Mouse (Mus musculus) embryonic fibroblast, embryonic 13.5 days (primary cell): ENCODE measurements at regions not wholly inside any gene's neighbourhood (a gene's known extent, or its start where the extent isn't known, plus 50 kb on each side); places are given as distances from the start of the nearest gene placed in this dataset.

Source experiments
- CTCF ChIP-seq: IDR thresholded peaks from 2 replicates; pipeline ENCODE4 v1.5.1; 2011; ENCODE audit warnings: mild to moderate bottlenecking, control low read depth, low read length, moderate library complexity, borderline replicate concordance; ENCODE audit not compliant: insufficient read depth
- POLR2A ChIP-seq: IDR thresholded peaks from 2 replicates; pipeline ENCODE4 v1.6.1; 2011; ENCODE audit warnings: low read depth, mild to moderate bottlenecking, control low read depth, low read length, moderate library complexity

- TF ChIP-seq CTCF (no peak), POLR2A (no peak)
Observed at GRCm38 (mm10) chr8:116282341-116282740, 222.4 kb upstream of the Dynlrb2 start.
